Mouse (Mus musculus): ENCODE results near the gene Upb1. TPM values are rescaled to one million over a fixed set of nuclear protein-coding genes. Genes with fewer than 3 reads are reported as not detected.

Upb1 gene
- polyA plus RNA-seq, 1 experiment = 58.5 TPM

- Histone ChIP-seq H3K27ac (ENCODE audit: insufficient read depth, low read depth, low read length) (no peak overlapping the region), H3K4me3 (ENCODE audit: insufficient read depth, low read depth, low read length) (no peak overlapping the region), H3K27me3 (replicated peaks; ENCODE audit: control insufficient read depth, insufficient read depth, low read length) (no peaks in the 10 kb centered on the region), H3K36me3 (ENCODE audit: control insufficient read depth, insufficient read depth, low read length) (no peaks in the 10 kb centered on the region), H3K4me1 (ENCODE audit: control insufficient read depth, insufficient read depth, low read length) (no peaks in the 10 kb centered on the region)
- no peak for TF ChIP-seq POLR2A (IDR thresholded peaks at IDR 0.05; ENCODE audit: low read depth, low read length)
- TF ChIP-seq CTCF (conservative IDR thresholded peaks at IDR 0.05; ENCODE audit: insufficient read depth, insufficient read length, low read depth, low read length) = no peak
- 88% methylated on average over 11 of the region's 11 CpGs for WGBS
- no peak for DNase-seq
Observed at GRCm38 (mm10) chr10:75482919-75483483, 82.1 kb downstream of the Upb1 start.

- no peaks in the 10 kb centered on the region for H3K27me3 ChIP-seq (replicated peaks; ENCODE audit: control insufficient read depth, insufficient read depth, low read length)
- TF ChIP-seq CTCF (conservative IDR thresholded peaks at IDR 0.05; ENCODE audit: insufficient read depth, insufficient read length, low read depth, low read length) = no peak
- TF ChIP-seq POLR2A (IDR thresholded peaks at IDR 0.05; ENCODE audit: low read depth, low read length) = no peak
- H3K4me1 ChIP-seq (ENCODE audit: control insufficient read depth, insufficient read depth, low read length) = no peaks in the 10 kb centered on the region
- DNase-seq = no peak
- H3K36me3 ChIP-seq (ENCODE audit: control insufficient read depth, insufficient read depth, low read length) = no peaks in the 10 kb centered on the region
- no peak overlapping the region for H3K27ac ChIP-seq (ENCODE audit: insufficient read depth, low read depth, low read length)
- H3K4me3 ChIP-seq (ENCODE audit: insufficient read depth, low read depth, low read length) = no peak overlapping the region
- WGBS = 94% methylated on average over 6 of the region's 6 CpGs
Observed at GRCm38 (mm10) chr10:75484066-75484465, 83.2 kb downstream of the Upb1 start.

- Histone ChIP-seq H3K27me3 (replicated peaks; ENCODE audit: control insufficient read depth, insufficient read depth, low read length) (no peaks in the 10 kb centered on the region), H3K36me3 (ENCODE audit: control insufficient read depth, insufficient read depth, low read length) (no peaks in the 10 kb centered on the region), H3K27ac (ENCODE audit: insufficient read depth, low read depth, low read length) (peak overlapping the region; percentile 6; the same call in 1 of the 2 replicates), H3K4me1 (ENCODE audit: control insufficient read depth, insufficient read depth, low read length) (no peaks in the 10 kb centered on the region), H3K4me3 (ENCODE audit: insufficient read depth, low read depth, low read length) (no peak overlapping the region)
- TF ChIP-seq CTCF (conservative IDR thresholded peaks at IDR 0.05; ENCODE audit: insufficient read depth, insufficient read length, low read depth, low read length) (no peak), POLR2A (IDR thresholded peaks at IDR 0.05; ENCODE audit: low read depth, low read length) (no peak)
- no peak for DNase-seq
- WGBS = 67% methylated on average over 6 of the region's 6 CpGs
Observed at GRCm38 (mm10) chr10:75484767-75485166, 83.9 kb downstream of the Upb1 start.

DNA sequence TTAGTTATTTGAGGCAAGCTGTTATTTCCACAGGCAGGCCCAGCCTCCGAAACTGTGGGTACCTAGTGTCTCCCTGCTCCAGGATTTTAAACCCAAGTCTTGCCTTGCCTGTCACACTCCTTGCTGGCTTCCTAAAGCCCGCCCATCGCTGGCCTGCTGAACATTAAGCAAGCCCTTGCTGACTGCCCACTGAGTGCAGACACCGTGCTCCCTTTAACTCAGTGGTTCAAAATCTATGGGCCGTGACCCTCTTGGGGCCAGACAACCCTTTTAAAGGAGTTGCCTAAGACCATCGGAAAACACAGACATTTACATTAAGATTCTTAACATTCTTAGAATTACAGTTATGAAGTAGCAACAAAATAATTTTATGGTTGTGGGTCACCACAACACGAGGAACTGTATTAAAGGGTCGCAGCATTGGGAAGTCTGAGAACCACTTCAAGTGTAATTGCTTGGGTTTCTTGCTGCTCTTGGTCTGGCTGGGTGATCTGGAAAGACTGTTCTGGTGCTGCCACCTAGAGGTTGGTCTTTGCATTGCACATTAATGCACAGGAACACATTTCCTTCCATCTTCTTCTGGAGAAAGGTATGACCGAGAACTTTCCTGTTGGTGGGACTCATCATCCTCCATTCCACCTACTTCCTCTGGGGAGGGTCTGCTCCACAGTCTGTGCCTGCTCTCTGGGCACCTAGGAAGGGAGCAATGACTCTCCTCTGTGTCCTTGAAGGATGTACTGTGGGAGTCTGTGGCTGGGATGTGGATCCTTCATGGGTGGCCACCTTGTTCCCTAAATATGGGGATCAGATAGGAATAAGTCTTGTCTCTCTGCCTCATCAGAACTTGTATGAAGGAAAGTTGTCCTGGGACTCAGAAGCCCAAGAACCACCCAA lies 85.4 kb downstream of the Upb1 start:
- no peaks in the 10 kb centered on the region for H3K36me3 ChIP-seq (ENCODE audit: control insufficient read depth, insufficient read depth, low read length)
- no peaks in the 10 kb centered on the region for H3K4me1 ChIP-seq (ENCODE audit: control insufficient read depth, insufficient read depth, low read length)
- no peaks in the 10 kb centered on the region for H3K27me3 ChIP-seq (replicated peaks; ENCODE audit: control insufficient read depth, insufficient read depth, low read length)
- H3K27ac ChIP-seq (ENCODE audit: insufficient read depth, low read depth, low read length) = no peak overlapping the region
- no peak overlapping the region for H3K4me3 ChIP-seq (ENCODE audit: insufficient read depth, low read depth, low read length)
- 34% methylated on average over 9 of the region's 9 CpGs for WGBS
- DNase-seq = peak; percentile 86
- TF ChIP-seq CTCF (conservative IDR thresholded peaks at IDR 0.05; ENCODE audit: insufficient read depth, insufficient read length, low read depth, low read length) (peak; percentile 89), POLR2A (IDR thresholded peaks at IDR 0.05; ENCODE audit: low read depth, low read length) (no peak)

DNA sequence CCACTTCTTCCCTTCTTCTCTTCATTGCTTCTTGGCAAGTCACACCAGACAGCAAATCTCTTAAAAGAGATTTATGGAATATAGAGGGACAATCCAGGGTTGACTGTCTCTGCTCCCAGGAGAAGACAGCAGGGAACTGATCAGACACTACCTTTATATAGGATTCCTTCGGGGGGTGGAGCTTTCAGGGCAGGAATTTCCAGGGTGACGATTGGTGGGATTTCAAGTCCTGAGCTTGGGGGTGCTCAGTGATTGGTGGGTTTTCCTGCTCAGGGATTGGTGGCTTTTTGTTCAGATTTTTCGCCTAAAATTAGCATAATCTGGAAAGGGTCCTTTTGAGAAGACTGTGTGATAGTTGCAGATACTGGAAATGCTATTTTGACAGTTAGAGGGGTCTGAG lies 86.2 kb downstream of the Upb1 start:
- Histone ChIP-seq H3K4me1 (ENCODE audit: control insufficient read depth, insufficient read depth, low read length) (no peaks in the 10 kb centered on the region), H3K27ac (ENCODE audit: insufficient read depth, low read depth, low read length) (no peak overlapping the region), H3K36me3 (ENCODE audit: control insufficient read depth, insufficient read depth, low read length) (no peaks in the 10 kb centered on the region), H3K27me3 (replicated peaks; ENCODE audit: control insufficient read depth, insufficient read depth, low read length) (no peaks in the 10 kb centered on the region), H3K4me3 (ENCODE audit: insufficient read depth, low read depth, low read length) (no peak overlapping the region)
- WGBS = 81% methylated on average over 3 of the region's 3 CpGs
- no peak for TF ChIP-seq CTCF (conservative IDR thresholded peaks at IDR 0.05; ENCODE audit: insufficient read depth, insufficient read length, low read depth, low read length)
- TF ChIP-seq POLR2A (IDR thresholded peaks at IDR 0.05; ENCODE audit: low read depth, low read length) = no peak
- no peak for DNase-seq

DNA sequence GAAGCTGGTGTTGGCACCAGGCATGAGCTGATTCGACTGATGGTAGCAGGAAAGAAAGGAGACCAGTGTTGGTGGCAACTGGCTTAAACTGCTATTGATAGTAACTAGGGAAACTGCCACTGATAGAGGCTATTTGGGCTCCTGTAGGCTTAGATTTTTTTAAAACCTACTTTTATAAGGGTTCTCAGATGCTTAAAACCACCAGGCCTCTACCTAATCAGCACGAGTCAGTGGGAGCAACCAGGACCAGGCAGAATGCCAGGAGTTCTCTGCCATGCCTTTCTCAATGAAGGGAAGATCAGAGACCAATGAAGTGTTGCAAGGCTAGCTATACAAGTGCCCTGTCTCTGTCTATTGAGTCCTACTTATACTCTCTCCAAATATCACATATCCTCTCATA lies 88.6 kb downstream of the Upb1 start:
- H3K27ac ChIP-seq (ENCODE audit: insufficient read depth, low read depth, low read length) = no peak overlapping the region
- H3K4me3 ChIP-seq (ENCODE audit: insufficient read depth, low read depth, low read length) = no peak overlapping the region
- no peaks in the 10 kb centered on the region for H3K4me1 ChIP-seq (ENCODE audit: control insufficient read depth, insufficient read depth, low read length)
- no peaks in the 10 kb centered on the region for H3K27me3 ChIP-seq (replicated peaks; ENCODE audit: control insufficient read depth, insufficient read depth, low read length)
- no peaks in the 10 kb centered on the region for H3K36me3 ChIP-seq (ENCODE audit: control insufficient read depth, insufficient read depth, low read length)
- TF ChIP-seq POLR2A (IDR thresholded peaks at IDR 0.05; ENCODE audit: low read depth, low read length) (no peak), CTCF (conservative IDR thresholded peaks at IDR 0.05; ENCODE audit: insufficient read depth, insufficient read length, low read depth, low read length) (no peak)
- no peak for DNase-seq
- WGBS = 51% methylated on average over 2 of the region's 2 CpGs

DNA sequence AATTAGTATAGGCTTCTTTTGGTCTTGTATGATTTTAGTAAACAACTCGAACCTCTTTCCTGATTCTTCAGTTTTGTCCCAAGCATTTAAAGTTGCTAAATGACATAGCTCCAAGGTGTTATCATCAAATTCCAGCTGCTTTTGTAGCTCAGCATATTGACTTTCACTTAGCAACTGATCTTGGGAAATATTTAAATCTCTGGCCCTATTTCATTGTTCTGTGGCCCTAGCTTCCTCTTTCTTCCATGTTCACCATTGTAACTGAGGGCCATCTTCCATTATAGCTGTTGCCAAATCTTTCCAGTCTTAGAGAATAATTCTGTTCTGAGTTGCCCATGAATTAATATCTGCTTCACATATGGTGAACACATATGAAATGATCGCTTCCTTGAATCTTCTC lies 89.8 kb downstream of the Upb1 start:
- no peak overlapping the region for H3K4me3 ChIP-seq (ENCODE audit: insufficient read depth, low read depth, low read length)
- 91% methylated on average over 2 of the region's 2 CpGs for WGBS
- H3K36me3 ChIP-seq (ENCODE audit: control insufficient read depth, insufficient read depth, low read length) = no peaks in the 10 kb centered on the region
- no peaks in the 10 kb centered on the region for H3K27me3 ChIP-seq (replicated peaks; ENCODE audit: control insufficient read depth, insufficient read depth, low read length)
- TF ChIP-seq CTCF (conservative IDR thresholded peaks at IDR 0.05; ENCODE audit: insufficient read depth, insufficient read length, low read depth, low read length) (no peak), POLR2A (IDR thresholded peaks at IDR 0.05; ENCODE audit: low read depth, low read length) (no peak)
- DNase-seq = no peak
- H3K27ac ChIP-seq (ENCODE audit: insufficient read depth, low read depth, low read length) = no peak overlapping the region
- no peaks in the 10 kb centered on the region for H3K4me1 ChIP-seq (ENCODE audit: control insufficient read depth, insufficient read depth, low read length)

Other genes starting within 250 kb of the Upb1 start
- gene Specc1l, start 189.0 kb upstream of the Upb1 start, polyA plus RNA-seq (2012; rRNA removed) = 14.0 and 15.6 TPM in 2 replicates
- 11.4 and 13.3 TPM in 2 replicates for gene Adora2a, start 84.2 kb upstream of the Upb1 start, polyA plus RNA-seq (2012; rRNA removed)
- 27.0 and 41.2 TPM in 2 replicates for gene Snrpd3, start 116.4 kb downstream of the Upb1 start, polyA plus RNA-seq (2012; rRNA removed)
- 124 and 164 TPM in 2 replicates for gene Gucd1, start 116.9 kb downstream of the Upb1 start, polyA plus RNA-seq (2012; rRNA removed)
- 2.1 and 2.2 TPM in 2 replicates for gene Lrrc75b, start 159.2 kb downstream of the Upb1 start, polyA plus RNA-seq (2012; rRNA removed)
- gene Ggt1, start 160.5 kb downstream of the Upb1 start, polyA plus RNA-seq (2012; rRNA removed) = 881 and 1,007 TPM in 2 replicates
- 34.5 and 48.3 TPM in 2 replicates for gene Ggt5, start 188.2 kb downstream of the Upb1 start, polyA plus RNA-seq (2012; rRNA removed)
- 193 and 196 TPM in 2 replicates for gene Susd2, start 242.9 kb downstream of the Upb1 start, polyA plus RNA-seq (2012; rRNA removed)

All from kidney, adult 2 months (tissue).